Mouse (Mus musculus): ENCODE data around the gene Stk31.

- TF ChIP-seq POLR2A (IDR thresholded peaks at IDR 0.05; ENCODE audit: low read depth, low read length) (no peak), CTCF (IDR thresholded peaks at IDR 0.05; ENCODE audit: extremely low read depth, insufficient read length, insufficient replicate concordance, low read depth, low read length) (no peak)
These were observed 87.8 kb downstream of the Stk31 start for GRCm38 (mm10) chr6:49483205-49483604.

All from small intestine, adult 2 months (tissue).